Mouse (Mus musculus) ES-CJ7 (cell line): ENCODE data around the gene Cops7a.

Source experiments
- DNase-seq: peaks from one replicate; pipeline ENCODE4 v3.0.0; 2011; ENCODE audit warnings: low read depth, low spot score

Gene Cops7a

GRCm38 (mm10) chr6:124965088-124965719, at the start of gene Cops7a:
TSS of gene Cops7a (minus strand) at chr6:124965538.
- peak; percentile 96 for DNase-seq

- peak; percentile 76 for DNase-seq
Observed at GRCm38 (mm10) chr6:125009181-125010073, 44.1 kb upstream of the Cops7a start.

DNA sequence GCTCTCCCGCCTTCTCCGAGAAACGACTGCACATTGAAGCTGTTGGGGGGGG, 43.6 kb upstream of the Cops7a start, which contains the start of gene Zfp384:
Gene Zfp384 (plus strand): TSS at position 17 of the 52 bp plus-strand sequence.
- DNase-seq, result no peak

GRCm38 (mm10) chr6:125008586-125009128, 43.3 kb upstream of the Cops7a start:
- DNase-seq, result peak; percentile 100

GRCm38 (mm10) chr6:125008060-125008459, 42.7 kb upstream of the Cops7a start:
- no peak for DNase-seq

DNA sequence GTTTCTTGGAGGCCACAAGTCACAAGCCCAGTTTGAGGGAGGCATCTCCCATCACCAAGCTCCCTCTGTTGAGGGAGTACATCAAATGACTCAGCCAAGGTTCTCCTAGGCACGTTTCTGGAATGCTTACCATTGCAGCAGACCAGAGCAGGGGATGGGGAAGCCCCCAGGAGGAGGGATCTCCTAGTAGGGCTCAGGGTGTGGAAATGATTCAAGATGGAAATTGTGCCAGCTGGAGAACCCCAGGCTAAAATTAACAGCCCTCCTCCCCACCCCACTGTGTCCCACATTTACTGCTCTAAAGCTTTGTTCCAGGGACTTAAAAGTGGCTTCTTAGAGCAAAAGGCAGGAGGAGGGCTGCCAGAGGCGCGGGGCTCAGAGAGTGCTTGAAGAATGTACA, 39.7 kb upstream of the Cops7a start:
- DNase-seq, result no peak

DNA sequence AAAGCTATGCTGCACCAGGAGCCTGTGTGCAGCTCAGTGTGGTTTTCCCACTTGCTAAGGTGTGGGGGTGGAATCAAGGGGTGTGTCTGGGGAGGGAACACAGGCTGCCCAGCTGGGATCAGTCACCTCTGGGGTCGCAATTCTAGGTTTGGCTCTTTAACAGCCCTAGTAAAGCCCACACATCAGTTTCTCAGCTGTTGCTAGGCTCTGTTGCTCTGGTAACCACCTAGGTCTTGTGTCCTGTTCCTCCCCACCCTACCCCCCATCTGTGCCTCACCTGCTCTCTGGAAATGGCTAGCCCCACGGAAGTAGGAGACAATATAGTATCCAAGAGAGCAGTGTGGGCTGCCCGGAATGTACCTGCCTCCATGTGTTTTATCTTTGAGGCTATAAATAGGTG, 38.4 kb upstream of the Cops7a start:
- no peak for DNase-seq

DNA sequence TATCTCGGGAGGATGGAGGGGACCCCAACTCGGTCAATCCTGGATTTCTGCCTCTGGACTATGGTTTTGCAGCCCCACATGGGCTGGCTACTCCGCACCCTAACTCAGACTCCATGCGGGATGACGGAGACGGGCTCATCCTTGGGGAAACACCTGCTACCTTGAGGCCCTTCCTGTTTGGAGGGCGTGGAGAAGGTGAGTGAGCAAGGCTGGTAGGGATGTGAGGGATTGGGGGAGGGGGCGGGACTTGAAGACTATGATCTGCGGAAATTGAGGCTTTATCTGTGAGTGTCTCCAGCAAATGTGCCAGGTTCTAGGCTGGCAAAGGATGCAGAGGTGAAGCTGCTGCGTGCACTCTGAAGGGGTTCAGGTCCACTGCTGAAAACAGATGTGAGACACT, 34.2 kb upstream of the Cops7a start:
- peak; percentile 72 for DNase-seq

DNA sequence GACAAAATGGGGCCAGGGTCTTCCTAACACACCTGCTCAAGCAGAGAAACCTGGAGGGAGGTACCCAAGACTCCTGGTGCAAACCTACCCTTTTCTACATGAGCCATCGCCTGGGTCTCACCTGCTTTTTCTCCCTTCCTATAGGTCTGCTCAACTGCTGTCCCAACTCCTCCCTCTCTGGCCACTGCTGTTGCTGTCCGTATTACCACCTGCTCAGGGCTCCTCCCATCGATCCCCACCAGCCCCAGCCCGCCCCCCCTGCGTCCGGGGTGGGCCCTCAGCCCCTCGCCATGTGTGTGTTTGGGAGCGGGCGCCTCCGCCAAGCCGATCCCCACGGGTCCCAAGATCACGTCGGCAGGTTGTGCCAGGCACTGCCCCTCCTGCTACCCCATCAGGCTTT, 33.8 kb upstream of the Cops7a start:
- DNase-seq, result peak; percentile 39

- peak; percentile 44 for DNase-seq
Observed at GRCm38 (mm10) chr6:124998066-124998465, 32.7 kb upstream of the Cops7a start.

DNA sequence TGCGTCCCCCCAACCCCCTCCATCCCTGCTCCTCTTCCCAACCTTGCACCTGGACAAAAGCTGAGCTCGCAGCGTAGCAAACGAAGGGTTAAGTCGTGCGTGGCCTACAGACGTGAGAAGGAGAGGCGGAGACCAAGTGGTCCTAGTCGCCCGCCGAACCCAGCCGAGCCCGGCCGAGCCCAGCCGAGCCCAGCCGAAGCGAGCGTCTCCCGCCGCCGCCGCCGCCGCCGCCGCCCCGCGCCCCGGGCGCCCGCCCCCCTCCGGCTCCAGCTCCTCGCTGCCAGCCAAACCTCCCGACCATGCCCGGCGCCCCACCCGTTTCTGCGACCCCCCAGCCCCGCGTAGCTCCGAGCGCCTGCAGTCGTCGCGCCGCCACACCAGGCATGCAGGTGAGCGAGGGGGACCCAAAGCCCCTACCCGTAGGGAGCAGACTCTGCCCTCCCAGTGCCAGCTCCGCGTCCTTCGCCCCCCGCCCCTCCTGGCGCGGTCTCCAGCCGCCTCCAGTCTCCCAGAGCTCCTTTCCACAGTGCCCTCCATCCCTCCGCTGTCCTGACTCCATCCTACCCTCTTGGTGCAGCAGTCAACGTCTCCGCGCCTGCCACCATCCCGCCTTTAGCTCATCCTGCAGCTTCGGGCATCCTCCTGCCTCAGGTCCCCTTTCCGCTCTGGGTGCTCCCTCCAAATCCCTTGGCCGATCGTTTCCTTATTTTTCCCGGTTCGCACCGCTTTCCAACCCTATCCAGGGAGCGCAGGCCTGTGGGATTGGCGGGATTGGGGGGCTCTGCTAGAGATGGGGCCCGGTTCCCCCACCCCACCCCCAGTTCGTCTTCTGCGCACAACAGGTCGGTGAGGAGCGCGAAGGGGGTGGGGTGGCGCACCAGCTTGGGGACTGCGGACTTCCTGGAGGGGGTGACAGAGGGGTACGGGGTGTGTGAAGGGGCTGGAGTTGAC, 31.5 kb upstream of the Cops7a start, which contains the start of gene Pianp:
Gene Pianp (plus strand): TSS at position 144 of the 951 bp plus-strand sequence.
- peak; percentile 66 for DNase-seq

DNA sequence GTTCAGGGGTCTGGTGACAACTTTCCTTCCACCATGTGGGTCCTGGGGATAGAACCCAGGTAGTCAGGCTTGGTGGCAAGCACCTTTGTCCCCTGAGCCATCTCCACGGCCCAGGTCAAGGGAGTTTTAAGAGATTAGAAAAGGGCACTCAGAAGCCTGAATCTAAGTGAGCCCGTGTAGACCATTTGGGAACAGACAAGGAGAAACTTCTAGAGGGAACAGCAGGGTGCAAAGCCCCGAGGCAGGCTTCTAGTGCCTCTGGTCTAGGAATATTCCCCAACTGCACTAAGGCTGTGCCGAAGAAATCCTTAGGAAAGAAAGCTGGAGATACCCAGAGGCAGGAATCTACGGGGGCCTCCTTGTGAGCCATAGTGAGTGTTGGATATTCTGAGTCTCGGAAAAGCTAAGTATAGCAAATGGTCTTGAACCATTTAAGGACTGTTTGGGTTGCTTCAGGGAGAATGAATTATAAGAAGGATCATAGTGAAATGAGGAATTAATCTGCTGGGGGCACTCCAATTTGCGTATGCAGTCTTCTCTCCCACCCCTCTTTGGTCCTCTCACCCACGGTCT, 30.6 kb upstream of the Cops7a start:
- no peak for DNase-seq

GRCm38 (mm10) chr6:124995246-124995645, 29.9 kb upstream of the Cops7a start:
- DNase-seq, result no peak

GRCm38 (mm10) chr6:124993876-124994275, 28.5 kb upstream of the Cops7a start:
- peak; percentile 88 for DNase-seq

DNA sequence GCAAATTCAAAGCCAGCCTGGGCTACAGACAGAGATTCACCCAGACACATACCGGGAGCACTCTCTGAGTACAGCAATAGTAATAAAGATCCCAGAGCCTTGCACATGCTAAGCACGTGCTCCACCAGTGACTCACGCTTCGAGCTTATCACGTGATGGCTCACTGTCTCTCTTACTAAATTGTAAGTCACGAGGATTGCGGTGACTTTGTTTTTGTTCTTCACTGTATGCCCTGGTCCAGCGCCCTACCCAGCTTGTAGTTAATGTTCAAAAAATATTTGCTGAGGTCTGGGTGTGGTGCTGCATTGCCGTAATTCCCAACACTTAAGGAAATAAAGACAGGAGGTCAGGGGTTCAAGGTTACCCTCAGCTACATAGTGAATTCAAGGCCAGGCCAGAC, 28.0 kb upstream of the Cops7a start:
- peak; percentile 55 for DNase-seq

- no peak for DNase-seq
Observed at GRCm38 (mm10) chr6:124992241-124992640, 26.9 kb upstream of the Cops7a start.

GRCm38 (mm10) chr6:124967766-124968165, 2.4 kb upstream of the Cops7a start:
- DNase-seq, result peak; percentile 84

- DNase-seq, result peak; percentile 69
Observed at GRCm38 (mm10) chr6:124966466-124967118, 1.3 kb upstream of the Cops7a start.

GRCm38 (mm10) chr6:124965747-124966146, 409 bp upstream of the Cops7a start:
- DNase-seq, result no peak

DNA sequence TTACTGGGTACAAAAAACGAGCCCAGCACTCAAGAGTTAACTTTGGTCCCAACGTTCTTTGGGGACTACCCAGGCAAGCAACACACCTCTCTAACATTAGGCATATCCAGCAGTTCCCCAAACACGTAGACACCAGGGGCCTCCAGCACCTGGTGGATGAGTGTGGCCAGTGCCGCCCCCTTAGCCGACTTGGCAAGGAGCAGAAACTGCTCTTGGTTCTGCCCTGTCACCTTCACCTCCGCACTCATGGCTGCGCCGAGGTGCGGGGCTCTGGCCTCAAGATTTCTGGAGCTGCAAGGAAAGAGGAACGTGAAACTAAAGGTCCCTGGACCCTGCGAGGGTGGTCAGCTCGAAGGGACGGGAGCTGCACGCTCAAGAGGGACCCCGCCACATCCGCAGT, 700 bp downstream of the Cops7a start:
- peak; percentile 58 for DNase-seq

DNA sequence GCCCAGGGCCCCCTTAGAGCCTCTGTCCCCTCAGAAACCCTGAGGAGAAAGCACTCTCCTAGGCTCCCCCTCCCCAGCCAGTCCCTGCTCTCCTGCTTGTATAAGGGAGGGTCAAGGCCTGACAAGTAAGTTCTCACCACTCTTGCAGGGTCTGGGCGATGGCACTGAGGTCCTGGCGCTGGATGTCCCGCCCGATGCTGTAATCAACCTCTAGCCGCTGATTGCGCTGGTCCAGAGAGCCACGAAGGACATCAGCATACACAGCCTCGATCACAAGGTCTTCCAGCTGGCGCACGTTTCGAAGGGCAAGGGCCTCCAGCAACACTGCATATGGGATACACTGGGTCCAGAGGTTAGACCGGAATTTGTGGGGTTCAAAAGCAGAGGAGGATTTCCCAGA, 4.3 kb downstream of the Cops7a start:
- DNase-seq, result no peak
